Comparison of ENCODE assay signal across 8 mouse cellular contexts in the genomic region with DNA sequence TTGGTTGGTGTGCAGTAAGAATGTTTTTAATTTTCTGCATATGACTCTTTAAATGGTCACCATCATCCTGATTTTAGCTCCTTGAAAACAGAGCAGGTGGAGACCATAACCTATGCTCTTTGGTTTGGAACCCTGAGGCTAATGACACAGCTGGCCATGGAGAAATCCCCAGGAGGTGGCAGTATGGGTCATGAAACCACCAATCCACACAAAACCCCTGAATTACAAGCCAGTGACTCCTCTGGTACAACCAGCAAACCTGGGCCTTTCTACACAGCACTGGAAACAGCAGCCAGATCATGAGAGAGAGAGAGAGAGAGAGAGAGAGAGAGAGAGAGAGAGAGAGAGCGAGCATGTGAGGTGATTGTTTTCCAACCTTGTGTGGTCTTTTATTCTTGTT. TPM values are rescaled to one million over a fixed set of nuclear protein-coding genes. Genes with fewer than 3 reads are reported as not detected.
DNase-seq lines count a peak whose midpoint lies in the region; ATAC-seq and TF ChIP-seq lines count a peak whose summit lies in the region.

No protein-coding gene starts in this region.

- no peaks in the 10 kb centered on the region; the same call in 1 of the 2 replicates for H3K27me3 ChIP-seq in ES-Bruce4 (ENCODE audit: control insufficient read depth, insufficient read depth, low read length, poor library complexity, severe bottlenecking)
- no peaks in the 10 kb centered on the region for H3K27me3 ChIP-seq in heart, embryonic 12.5 days (replicated peaks)

- no peak overlapping the region for H3K9ac ChIP-seq in ES-Bruce4 (ENCODE audit: low read depth, poor library complexity, severe bottlenecking)
- no peak overlapping the region for H3K9ac ChIP-seq in heart, embryonic 12.5 days

- H3K4me2 ChIP-seq in heart, embryonic 12.5 days = no peak overlapping the region

- no peak overlapping the region for H3K27ac ChIP-seq in ES-Bruce4 (ENCODE audit: insufficient read depth, low read length)
- H3K27ac ChIP-seq in heart, embryonic 12.5 days (ENCODE audit: poor library complexity, severe bottlenecking) = no peak overlapping the region

- TF ChIP-seq POLR2A in ES-Bruce4 (IDR thresholded peaks at IDR 0.05; ENCODE audit: insufficient read depth, low read length) = no peak

- H3K9me3 ChIP-seq in ES-Bruce4 (replicated peaks; ENCODE audit: control insufficient read depth, insufficient read depth, low read length, poor library complexity, severe bottlenecking) = no peaks in the 10 kb centered on the region
- H3K9me3 ChIP-seq in heart, embryonic 12.5 days (replicated peaks) = no peaks in the 10 kb centered on the region

- 0 out of 2 replicates have a peak, but pooled peaks have one; percentile 48 for ATAC-seq in heart, embryonic 12.5 days (ENCODE audit: insufficient number of reproducible peaks, low FRiP score)

- H3K36me3 ChIP-seq in ES-Bruce4 (ENCODE audit: control insufficient read depth, insufficient read depth, low read length, poor library complexity, severe bottlenecking) = no peaks in the 10 kb centered on the region
- H3K36me3 ChIP-seq in heart, embryonic 12.5 days = no peaks in the 10 kb centered on the region

- H3K4me1 ChIP-seq in ES-Bruce4 (ENCODE audit: control insufficient read depth, insufficient read depth, low read length) = no peaks in the 10 kb centered on the region
- H3K4me1 ChIP-seq in heart, embryonic 12.5 days (replicated peaks) = no peaks in the 10 kb centered on the region

- TF ChIP-seq EP300 in ES-Bruce4 (IDR thresholded peaks at IDR 0.05; ENCODE audit: insufficient read depth, low read depth, low read length) = no peak

- H3K4me3 ChIP-seq in ES-Bruce4 (ENCODE audit: low read depth, low read length) = no peak overlapping the region
- H3K4me3 ChIP-seq in heart, embryonic 12.5 days = no peak overlapping the region

- 62% methylated on average over 1 of the region's 1 CpGs for WGBS in heart, embryonic 12.5 days
- 75% methylated on average over 1 of the region's 1 CpGs for WGBS in large intestine, adult 2 months

- DNase-seq in gastrocnemius, adult 18-20 months (ENCODE audit: low spot score) = peak; percentile 51
- DNase-seq in gastrocnemius, postnatal 25 days = no peak
- peak; percentile 16 to 24 for DNase-seq in cerebellum, adult 18-20 months
- peak; percentile 4 for DNase-seq in large intestine, adult 2 months (ENCODE audit: low read depth, low spot score)
- DNase-seq in lung, postnatal 36 days = peak; percentile 80
- peak; percentile 59 for DNase-seq in thymus, postnatal 0 days (ENCODE audit: low spot score)

- TF ChIP-seq CTCF in ES-Bruce4 (IDR thresholded peaks at IDR 0.05; ENCODE audit: low read depth, low read length) = peak; percentile 37

RNA-seq across cellular contexts. Expression of gene 2010111I01Rik, which starts 38.2 kb away (rescaled TPM):
- 10 to 100 TPM; 46.4 to 82.7 TPM for total RNA-seq in gastrocnemius, adult 18-20 months (2021)
- 10 to 100 TPM; 61.5 to 67.5 TPM for total RNA-seq in gastrocnemius, postnatal 25 days (2021)
- 49.9 and 63.6 TPM in 2 replicates for polyA plus RNA-seq in ES-Bruce4 (2011; ENCODE audit: insufficient read depth, insufficient read length, low read depth, missing spikeins)
- polyA plus RNA-seq in heart, embryonic 12.5 days (2016; fragmentation: Nextera tagmentation; extraction: Ambion mirVana) = 53.5 and 53.8 TPM in 2 replicates
- 81.1 and 85.1 TPM in 2 replicates for polyA plus RNA-seq in large intestine, adult 2 months (2012; rRNA removed)
- 60.5 and 69.4 TPM in 2 replicates for polyA plus RNA-seq in thymus, postnatal 0 days (2015; fragmentation: Nextera tagmentation; extraction: Ambion mirVana)

RNA-seq across cellular contexts. Expression of gene Fbp1, which starts 38.4 kb away (rescaled TPM):
- total RNA-seq in gastrocnemius, adult 18-20 months (2021) = under 1 TPM; 0.25 to 0.36 TPM
- total RNA-seq in gastrocnemius, postnatal 25 days (2021) = not detected
- not detected in 2 replicates for polyA plus RNA-seq in ES-Bruce4 (2011; ENCODE audit: insufficient read depth, insufficient read length, low read depth, missing spikeins)
- 0.22 TPM in 1 of 2 replicates, not detected in the other for polyA plus RNA-seq in heart, embryonic 12.5 days (2016; fragmentation: Nextera tagmentation; extraction: Ambion mirVana)
- polyA plus RNA-seq in large intestine, adult 2 months (2012; rRNA removed) = 17.6 and 25.5 TPM in 2 replicates
- 15.4 and 18.0 TPM in 2 replicates for polyA plus RNA-seq in thymus, postnatal 0 days (2015; fragmentation: Nextera tagmentation; extraction: Ambion mirVana)

Comparison
In these comparisons a context has a peak if more than half of its experiments do, and no peak if none do; other contexts are left out.
1. RNA of gene Fbp1, which starts 38.4 kb away (polyA plus RNA-seq): 15.4 to 18.0 TPM in thymus, postnatal 0 days and 17.6 to 25.5 TPM in large intestine, adult 2 months; 0.22 TPM in heart, embryonic 12.5 days and not detected in ES-Bruce4; every median in the first group is over 10 times any median in the second.